Mouse (Mus musculus): ENCODE measurements around the gene Armc5. TPM values are rescaled to one million over a fixed set of nuclear protein-coding genes. Genes with fewer than 3 reads are reported as not detected.

Armc5 gene
- polyA plus RNA-seq, 1 experiment, result 11.1 TPM

DNA sequence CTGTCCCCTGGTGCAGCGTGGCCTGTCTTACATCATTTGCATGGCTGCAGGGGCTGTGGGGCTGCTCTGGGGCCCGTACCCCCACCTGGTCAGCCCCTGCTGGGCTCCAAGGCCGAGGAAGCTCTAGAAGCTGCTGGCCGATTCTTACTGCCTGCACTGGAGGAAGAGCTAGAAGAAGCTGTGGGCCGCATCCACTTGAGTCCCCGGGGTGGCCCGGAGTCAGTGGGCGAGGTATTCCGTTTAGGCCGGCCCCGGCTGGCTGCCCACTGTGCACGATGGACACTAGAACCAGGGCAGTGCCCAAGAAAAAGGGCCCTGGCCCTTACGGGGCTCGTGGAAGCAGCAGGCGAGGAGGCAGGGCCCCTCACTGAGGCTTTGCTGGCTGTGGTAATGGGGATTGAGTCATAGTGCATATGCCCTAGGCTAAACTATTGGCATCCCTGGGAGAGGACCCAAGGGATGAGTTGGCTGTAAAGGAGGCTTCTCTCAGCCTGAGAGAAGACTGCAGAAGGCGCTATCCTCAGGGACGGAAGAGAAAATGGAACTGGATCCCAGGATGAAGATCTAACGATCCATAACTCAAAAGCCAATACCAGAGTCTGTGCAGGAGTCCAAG, 7.4 kb downstream of the Armc5 start:
- TF ChIP-seq CTCF (IDR thresholded peaks at IDR 0.05; ENCODE audit: borderline replicate concordance, insufficient read depth, low read length) (no peak), POLR2A (IDR thresholded peaks at IDR 0.05; ENCODE audit: low read depth, low read length) (no peak)
- Histone ChIP-seq H3K4me3 (ENCODE audit: insufficient read depth, low read length) (no peak overlapping the region), H3K27ac (ENCODE audit: insufficient read depth, low read length) (peak overlapping the region; percentile 5; the same call in 1 of the 2 replicates), H3K4me1 (ENCODE audit: control insufficient read depth, insufficient read depth, low read length) (peaks cover 3% of the 10 kb centered on the region)

DNA sequence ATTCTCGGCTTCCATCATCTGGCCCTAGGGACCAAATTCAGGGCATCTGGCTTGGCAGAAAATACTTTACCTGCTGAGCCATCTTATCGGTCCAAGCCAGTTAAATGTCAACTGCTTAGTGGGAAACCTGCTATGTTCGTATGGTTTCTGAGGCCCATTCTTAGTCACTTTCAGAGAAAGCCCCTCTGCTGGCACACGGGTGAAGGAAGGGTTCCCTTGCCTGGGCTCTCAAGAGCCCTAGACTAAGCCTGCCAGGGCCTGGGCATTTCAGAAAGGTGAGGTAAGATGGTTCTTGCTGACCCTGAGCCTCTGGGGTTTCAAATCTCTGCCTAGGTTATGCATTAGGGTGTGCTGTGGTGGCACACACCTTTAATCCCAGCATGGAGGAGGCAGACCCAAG, 8.4 kb downstream of the Armc5 start:
- TF ChIP-seq POLR2A (IDR thresholded peaks at IDR 0.05; ENCODE audit: low read depth, low read length) (no peak), CTCF (IDR thresholded peaks at IDR 0.05; ENCODE audit: borderline replicate concordance, insufficient read depth, low read length) (no peak)
- peak overlapping the region; percentile 91 for H3K27ac ChIP-seq (ENCODE audit: insufficient read depth, low read length)
- H3K4me1 ChIP-seq (ENCODE audit: control insufficient read depth, insufficient read depth, low read length), result peaks cover 4% of the 10 kb centered on the region
- no peak overlapping the region for H3K4me3 ChIP-seq (ENCODE audit: insufficient read depth, low read length)

DNA sequence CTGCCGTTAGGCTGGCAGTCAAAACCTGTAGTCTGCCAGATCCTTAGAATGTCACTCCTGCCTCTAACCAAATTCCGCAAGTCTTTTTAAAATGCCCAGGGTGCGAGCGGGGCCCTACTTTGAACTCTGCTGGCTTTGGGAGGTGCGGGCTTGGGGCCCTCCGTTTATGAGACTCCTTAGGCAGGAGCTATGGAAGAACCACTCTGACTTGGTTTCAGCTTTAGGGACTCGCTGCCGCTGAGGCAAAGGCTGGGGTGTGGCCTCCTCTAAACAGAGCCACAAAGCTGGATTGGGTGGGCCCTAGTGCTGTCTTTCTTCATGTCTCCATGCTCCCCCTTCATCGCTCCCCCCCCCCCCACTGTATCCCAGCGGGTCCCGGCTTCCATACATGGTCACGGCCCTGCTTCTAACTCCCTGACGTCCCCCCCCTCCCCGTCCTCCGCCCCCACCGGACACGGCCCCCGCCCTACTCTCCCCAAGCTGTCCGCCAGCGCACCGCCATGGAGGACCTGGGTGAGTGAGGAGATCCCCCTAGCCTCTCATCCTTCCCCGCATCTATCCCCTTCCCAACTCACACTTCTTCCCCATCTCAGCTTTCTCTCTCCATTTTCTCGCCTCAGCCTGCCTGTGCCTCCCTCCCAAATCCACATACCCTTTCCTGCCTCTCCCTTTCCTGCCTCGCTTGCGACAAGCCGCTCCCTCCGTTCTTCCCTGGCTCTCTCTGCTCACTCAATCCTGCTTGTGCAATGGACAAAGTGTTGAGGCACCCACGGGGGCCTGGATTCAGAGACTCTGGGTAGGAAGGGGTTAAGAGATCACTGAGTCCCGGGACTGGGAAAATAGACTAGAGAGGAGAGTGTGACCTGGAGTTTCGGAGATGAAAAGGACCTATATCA, 9.6 kb downstream of the Armc5 start, which contains the start of gene Tgfb1i1:
Gene Tgfb1i1, plus strand, starts transcription at position 317 of the 896 bp plus-strand sequence.
- peak within 1 kb of the TSS; percentile 91 for H3K27ac ChIP-seq (ENCODE audit: insufficient read depth, low read length)
- H3K4me1 ChIP-seq (ENCODE audit: control insufficient read depth, insufficient read depth, low read length), result peaks cover 8% of the 10 kb centered on the region
- TF ChIP-seq CTCF (IDR thresholded peaks at IDR 0.05; ENCODE audit: borderline replicate concordance, insufficient read depth, low read length) (no peak), POLR2A (IDR thresholded peaks at IDR 0.05; ENCODE audit: low read depth, low read length) (peak; percentile 83)
- peak within 1 kb of the TSS; percentile 83 for H3K4me3 ChIP-seq (ENCODE audit: insufficient read depth, low read length)

DNA sequence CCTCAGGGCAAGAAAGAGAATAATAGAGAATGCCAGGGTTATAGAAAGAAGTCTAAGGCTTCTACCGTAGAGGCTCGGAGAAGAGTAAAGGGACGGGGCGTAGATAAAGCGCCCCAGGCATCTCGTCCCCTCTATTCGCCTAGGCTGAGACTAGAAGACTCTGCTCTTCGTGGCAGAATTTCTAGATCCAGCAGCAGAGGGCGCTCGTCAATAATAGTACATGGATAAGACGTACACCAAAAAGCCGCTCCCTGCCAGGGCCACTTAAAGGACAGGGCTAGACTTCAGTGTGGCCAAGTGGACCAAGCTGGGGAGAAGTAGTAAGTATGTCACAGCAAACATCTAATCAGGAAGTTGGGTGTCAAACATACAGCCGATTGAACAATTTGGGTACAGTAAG, 10.3 kb downstream of the Armc5 start:
- Histone ChIP-seq H3K27ac (ENCODE audit: insufficient read depth, low read length) (peak overlapping the region; percentile 90), H3K4me3 (ENCODE audit: insufficient read depth, low read length) (peak overlapping the region; percentile 83), H3K4me1 (ENCODE audit: control insufficient read depth, insufficient read depth, low read length) (peaks cover 12% of the 10 kb centered on the region)
- TF ChIP-seq POLR2A (IDR thresholded peaks at IDR 0.05; ENCODE audit: low read depth, low read length) (peak; percentile 50), CTCF (IDR thresholded peaks at IDR 0.05; ENCODE audit: borderline replicate concordance, insufficient read depth, low read length) (no peak)

DNA sequence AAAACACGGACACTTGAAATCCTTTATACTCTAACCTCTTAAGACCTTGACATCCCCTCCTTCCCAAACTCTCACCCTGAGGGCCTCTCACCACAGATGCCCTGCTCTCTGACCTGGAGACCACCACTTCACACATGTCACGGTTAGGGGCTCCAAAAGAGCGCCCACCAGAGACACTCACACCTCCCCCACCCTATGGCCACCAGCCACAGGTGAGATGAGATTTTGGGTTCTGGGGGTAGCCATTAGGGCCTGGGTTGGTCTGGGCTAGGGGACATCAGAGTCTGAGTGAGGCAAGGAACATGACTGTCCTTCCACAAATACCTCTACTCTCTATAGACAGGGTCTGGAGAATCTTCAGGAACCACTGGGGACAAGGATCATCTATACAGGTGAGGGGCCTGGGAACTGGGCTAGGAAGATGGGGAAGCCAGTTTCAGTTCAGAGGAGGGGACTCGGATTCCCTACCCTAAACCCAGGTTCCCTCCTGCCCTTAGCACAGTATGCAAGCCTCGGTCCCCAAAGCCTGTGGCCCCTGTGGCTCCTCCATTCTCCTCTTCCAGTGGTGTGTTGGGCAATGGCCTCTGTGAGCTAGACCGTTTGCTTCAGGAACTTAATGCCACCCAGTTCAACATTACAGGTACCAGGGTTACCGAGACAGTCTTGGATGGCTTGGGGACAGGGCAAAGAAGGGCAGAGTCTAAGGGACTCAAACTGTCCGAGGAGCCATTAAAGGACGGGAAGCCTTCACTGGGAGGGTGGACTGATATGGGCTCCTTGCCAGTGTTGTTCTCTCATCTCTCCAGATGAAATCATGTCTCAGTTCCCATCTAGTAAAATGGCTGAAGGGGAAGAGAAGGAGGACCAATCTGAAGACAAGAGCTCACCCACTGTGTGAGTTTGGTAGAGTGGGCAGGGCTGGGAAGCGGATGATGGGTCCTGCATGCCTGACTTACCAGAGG, 11.2 kb downstream of the Armc5 start:
- Histone ChIP-seq H3K27ac (ENCODE audit: insufficient read depth, low read length) (no peak overlapping the region), H3K4me3 (ENCODE audit: insufficient read depth, low read length) (peak overlapping the region; percentile 83), H3K4me1 (ENCODE audit: control insufficient read depth, insufficient read depth, low read length) (peaks cover 12% of the 10 kb centered on the region)
- TF ChIP-seq POLR2A (IDR thresholded peaks at IDR 0.05; ENCODE audit: low read depth, low read length) (peak; percentile 19; the same call in 1 of the 2 replicates), CTCF (IDR thresholded peaks at IDR 0.05; ENCODE audit: borderline replicate concordance, insufficient read depth, low read length) (no peak)

DNA sequence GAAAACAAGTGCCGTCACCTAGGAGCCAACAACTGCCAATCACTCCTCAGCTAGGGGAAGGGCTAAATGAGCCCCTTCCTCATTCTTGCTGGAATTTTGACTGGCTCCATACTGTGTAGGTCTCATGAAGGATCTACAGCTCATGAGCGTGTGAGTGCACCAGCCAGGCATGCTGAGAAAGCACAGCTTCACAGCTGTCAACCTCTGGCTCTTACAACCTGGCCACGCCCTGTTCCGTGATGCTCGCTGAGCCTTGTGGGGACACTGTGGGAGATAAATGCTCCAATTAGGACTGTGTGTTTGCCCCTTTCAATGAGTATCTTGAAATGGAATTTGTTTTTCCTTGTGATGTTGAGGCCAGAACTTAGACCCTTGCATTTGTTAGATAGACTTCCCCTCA, 12.9 kb downstream of the Armc5 start:
- H3K4me3 ChIP-seq (ENCODE audit: insufficient read depth, low read length), result no peak overlapping the region
- H3K4me1 ChIP-seq (ENCODE audit: control insufficient read depth, insufficient read depth, low read length), result peaks cover 12% of the 10 kb centered on the region
- no peak for TF ChIP-seq CTCF (IDR thresholded peaks at IDR 0.05; ENCODE audit: borderline replicate concordance, insufficient read depth, low read length)
- TF ChIP-seq POLR2A (IDR thresholded peaks at IDR 0.05; ENCODE audit: low read depth, low read length), result no peak
- H3K27ac ChIP-seq (ENCODE audit: insufficient read depth, low read length), result no peak overlapping the region

DNA sequence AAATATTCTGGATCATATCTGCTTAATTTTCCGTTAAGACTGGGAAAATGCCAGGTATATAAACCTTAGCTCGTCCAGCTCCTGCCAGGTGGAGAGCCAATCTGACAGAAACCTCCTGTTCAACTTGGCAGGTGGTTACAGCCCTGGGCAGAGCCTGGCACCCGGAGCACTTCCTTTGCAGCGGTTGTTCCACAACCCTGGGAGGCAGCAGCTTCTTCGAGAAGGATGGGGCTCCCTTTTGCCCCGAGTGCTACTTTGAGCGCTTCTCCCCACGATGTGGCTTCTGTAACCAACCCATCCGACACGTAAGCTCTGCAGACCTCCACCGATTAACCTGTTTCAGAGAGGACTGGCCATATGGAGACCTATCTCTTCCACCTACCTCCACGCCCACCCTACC, 14.8 kb downstream of the Armc5 start:
- Histone ChIP-seq H3K4me3 (ENCODE audit: insufficient read depth, low read length) (no peak overlapping the region), H3K4me1 (ENCODE audit: control insufficient read depth, insufficient read depth, low read length) (peaks cover 17% of the 10 kb centered on the region), H3K27ac (ENCODE audit: insufficient read depth, low read length) (no peak overlapping the region)
- TF ChIP-seq POLR2A (IDR thresholded peaks at IDR 0.05; ENCODE audit: low read depth, low read length) (no peak), CTCF (IDR thresholded peaks at IDR 0.05; ENCODE audit: borderline replicate concordance, insufficient read depth, low read length) (no peak)

DNA sequence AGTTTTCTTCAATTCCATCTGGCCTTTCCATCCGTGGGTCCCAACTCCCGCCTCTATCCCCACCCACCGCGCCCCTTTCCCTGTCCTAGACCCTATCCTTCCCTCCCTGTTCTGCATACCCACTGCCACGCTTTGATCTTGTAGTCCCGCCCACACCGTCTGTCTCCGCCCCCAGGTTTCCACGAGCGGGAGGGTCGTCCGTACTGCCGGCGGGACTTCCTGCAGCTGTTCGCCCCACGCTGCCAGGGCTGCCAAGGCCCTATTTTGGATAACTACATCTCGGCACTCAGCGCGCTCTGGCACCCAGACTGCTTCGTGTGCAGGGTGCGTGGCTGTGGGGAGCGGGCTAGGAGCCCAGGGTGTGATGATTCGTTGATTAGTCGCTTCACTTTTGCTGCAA, 15.5 kb downstream of the Armc5 start:
- no peak for TF ChIP-seq POLR2A (IDR thresholded peaks at IDR 0.05; ENCODE audit: low read depth, low read length)
- TF ChIP-seq CTCF (IDR thresholded peaks at IDR 0.05; ENCODE audit: borderline replicate concordance, insufficient read depth, low read length), result no peak
- H3K4me3 ChIP-seq (ENCODE audit: insufficient read depth, low read length), result no peak overlapping the region
- H3K4me1 ChIP-seq (ENCODE audit: control insufficient read depth, insufficient read depth, low read length), result peaks cover 17% of the 10 kb centered on the region
- H3K27ac ChIP-seq (ENCODE audit: insufficient read depth, low read length), result no peak overlapping the region

DNA sequence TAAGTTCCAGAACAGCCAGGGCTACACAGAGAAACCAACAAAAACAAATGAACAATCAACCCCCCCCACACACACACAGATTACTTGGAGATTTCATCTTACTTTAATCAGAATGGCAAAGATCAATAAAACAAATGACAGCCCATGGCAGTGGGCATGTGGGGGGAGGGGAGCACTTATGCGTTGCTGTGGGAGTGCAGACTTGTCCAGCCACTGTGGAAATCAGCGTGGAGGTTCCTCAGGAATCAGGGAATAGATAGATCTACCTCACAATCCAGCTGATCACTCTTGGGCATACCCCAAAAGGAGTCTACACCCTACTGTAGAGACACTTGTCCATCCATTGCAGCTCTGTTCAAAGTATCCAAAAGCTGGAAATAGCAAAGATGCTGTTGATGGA, 17.8 kb downstream of the Armc5 start:
- peaks cover 15% of the 10 kb centered on the region for H3K4me1 ChIP-seq (ENCODE audit: control insufficient read depth, insufficient read depth, low read length)
- TF ChIP-seq CTCF (IDR thresholded peaks at IDR 0.05; ENCODE audit: borderline replicate concordance, insufficient read depth, low read length), result no peak
- TF ChIP-seq POLR2A (IDR thresholded peaks at IDR 0.05; ENCODE audit: low read depth, low read length), result peak; percentile 60

More for the DNA sequence above, 17.8 kb downstream of the Armc5 start:
- Histone ChIP-seq H3K27ac (ENCODE audit: insufficient read depth, low read length) (no peak overlapping the region), H3K4me3 (ENCODE audit: insufficient read depth, low read length) (no peak overlapping the region)
